Mouse (Mus musculus) MEL (cell line): ENCODE results near the gene Pacsin2. TPM values are rescaled to one million over a fixed set of nuclear protein-coding genes. Genes with fewer than 3 reads are reported as not detected.

Experiments used
- DNase-seq: peaks from one replicate; pipeline ENCODE4 v3.0.0; 2011; ENCODE audit warnings: low read depth, low spot score
- H3K27ac ChIP-seq: 2 replicates; pipeline ENCODE4 v1.5.1; 2012; ENCODE audit warnings: low read depth, mild to moderate bottlenecking, control low read depth, low read length, moderate library complexity; ENCODE audit not compliant: control insufficient read depth
- H3K27me3 ChIP-seq, 2 experiments: fragments of 150-350 bp in 1 of 2; sonication (generic) in 1 of 2; 2 replicates each; pipeline ENCODE4 v1.6.1; 2012; ENCODE audit warnings: low read length in 2 of 2, mild to moderate bottlenecking in 2 of 2, improper control_type of control experiment in 1 of 2, moderate library complexity in 1 of 2; ENCODE audit not compliant: insufficient read depth in 2 of 2, control insufficient read depth in 1 of 2
- H3K36me3 ChIP-seq, 2 experiments: 2 replicates each; pipeline ENCODE4 v1.6.1; 2012 to 2014; ENCODE audit warnings: low read length in 2 of 2, improper control_type of control experiment in 1 of 2, inconsistent platforms in 1 of 2, mild to moderate bottlenecking in 1 of 2; ENCODE audit not compliant: insufficient read depth in 2 of 2, control insufficient read depth in 1 of 2
- H3K4me1 ChIP-seq, 2 experiments: fragments of 150-350 bp in 1 of 2; sonication (generic) in 1 of 2; 2 replicates each; pipeline ENCODE4 v1.6.1; 2012; ENCODE audit warnings: low read length in 2 of 2, improper control_type of control experiment in 1 of 2, mild to moderate bottlenecking in 1 of 2; ENCODE audit not compliant: insufficient read depth in 2 of 2, control insufficient read depth in 1 of 2
- H3K4me3 ChIP-seq, 2 experiments: fragments of 150-350 bp in 1 of 2; sonication (generic) in 1 of 2; 2 replicates each; pipeline ENCODE4 v1.5.1; 2012; ENCODE audit warnings: low read depth in 2 of 2, low read length in 2 of 2, mild to moderate bottlenecking in 2 of 2, moderate library complexity in 2 of 2, control low read depth in 1 of 2, improper control_type of control experiment in 1 of 2; ENCODE audit not compliant: control insufficient read depth in 1 of 2, insufficient read depth in 1 of 2
- H3K79me2 ChIP-seq: 2 replicates; pipeline ENCODE4 v1.6.1; 2012; ENCODE audit warnings: mild to moderate bottlenecking, low read length, moderate library complexity; ENCODE audit not compliant: control insufficient read depth, poor library complexity, insufficient read depth
- H3K9ac ChIP-seq: 2 replicates; pipeline ENCODE4 v1.6.1; 2012; ENCODE audit warnings: low read depth, mild to moderate bottlenecking, control low read depth, low read length, moderate library complexity; ENCODE audit not compliant: control insufficient read depth, poor library complexity, severe bottlenecking
- H3K9me3 ChIP-seq: fragments of 150-350 bp; sonication (generic); replicated peaks from 2 replicates; pipeline ENCODE4 v1.6.1; 2012; ENCODE audit warnings: mild to moderate bottlenecking, low read length, improper control_type of control experiment, moderate library complexity; ENCODE audit not compliant: insufficient read depth
- CHD1 ChIP-seq: IDR thresholded peaks from 2 replicates; pipeline ENCODE4 v1.6.1; 2012; ENCODE audit warnings: low read depth, mild to moderate bottlenecking, inconsistent platforms, low read length, improper control_type of control experiment
- E2F4 ChIP-seq: IDR thresholded peaks from 2 replicates; pipeline ENCODE4 v1.6.1; 2011; ENCODE audit warnings: low read depth, low read length, improper control_type of control experiment, borderline replicate concordance
- ELF1 ChIP-seq: IDR thresholded peaks from 2 replicates; pipeline ENCODE4 v1.6.1; 2014; ENCODE audit warnings: low read depth, mild to moderate bottlenecking, inconsistent platforms, low read length, improper control_type of control experiment, moderate library complexity
- GABPA ChIP-seq: IDR thresholded peaks from 2 replicates; pipeline ENCODE4 v1.6.1; 2012; ENCODE audit warnings: low read depth, mild to moderate bottlenecking, inconsistent platforms, low read length, improper control_type of control experiment, moderate library complexity
- GATA1 ChIP-seq: IDR thresholded peaks from 2 replicates; pipeline ENCODE4 v1.6.1; 2011; ENCODE audit warnings: low read depth, low read length, improper control_type of control experiment
- JUND ChIP-seq: IDR thresholded peaks from 2 replicates; pipeline ENCODE4 v1.6.1; 2011; ENCODE audit warnings: low read depth, mild to moderate bottlenecking, improper control_type of control experiment, low read length
- KAT2A ChIP-seq: conservative IDR thresholded peaks from 2 replicates; pipeline ENCODE4 v1.6.1; 2012; ENCODE audit warnings: low read depth, low read length, improper control_type of control experiment, inconsistent platforms
- MAFK ChIP-seq: IDR thresholded peaks from 2 replicates; pipeline ENCODE4 v1.6.1; 2011; ENCODE audit warnings: low read depth, mild to moderate bottlenecking, low read length, improper control_type of control experiment, borderline replicate concordance
- MXI1 ChIP-seq: IDR thresholded peaks from 2 replicates; pipeline ENCODE4 v1.6.1; 2011; ENCODE audit warnings: mild to moderate bottlenecking, low read depth, low read length, improper control_type of control experiment
- MYC ChIP-seq: IDR thresholded peaks from 2 replicates; pipeline ENCODE4 v1.6.1; 2011; ENCODE audit warnings: low read depth, mild to moderate bottlenecking, low read length, improper control_type of control experiment, moderate library complexity
- NELFE ChIP-seq: IDR thresholded peaks from 2 replicates; pipeline ENCODE4 v1.6.1; 2011; ENCODE audit warnings: low read depth, low read length, improper control_type of control experiment
- POLR2AphosphoS5 ChIP-seq: IDR thresholded peaks from 2 replicates; pipeline ENCODE4 v1.6.1; 2012; ENCODE audit warnings: low read depth, borderline replicate concordance, mild to moderate bottlenecking, inconsistent platforms, low read length, moderate library complexity, mixed read lengths
- UBTF ChIP-seq: IDR thresholded peaks from 2 replicates; pipeline ENCODE4 v1.6.1; 2012; ENCODE audit warnings: low read depth, mild to moderate bottlenecking, inconsistent platforms, low read length, improper control_type of control experiment, moderate library complexity, borderline replicate concordance; ENCODE audit not compliant: insufficient read depth
- USF1 ChIP-seq: IDR thresholded peaks from 2 replicates; pipeline ENCODE4 v1.6.1; 2014; ENCODE audit warnings: low read depth, mild to moderate bottlenecking, inconsistent platforms, low read length, improper control_type of control experiment, moderate library complexity
- ZMIZ1 ChIP-seq: IDR thresholded peaks from 2 replicates; pipeline ENCODE4 v1.6.1; 2012; ENCODE audit warnings: low read depth, mild to moderate bottlenecking, inconsistent platforms, low read length, improper control_type of control experiment, moderate library complexity
- polyA plus RNA-seq, 2 experiments: library from polyadenylated mRNA; stranded (reverse) in 1 of 2; unstranded in 1 of 2; fragments of >175 nt in 1 of 2; fragments of >200 nt in 1 of 2; gene quantifications; 2 replicates each; pipeline versions ENCODE4 v1.2.1 to v1.2.4; 2012; ENCODE audit warnings: low replicate concordance in 2 of 2, low read depth in 1 of 2; ENCODE audit not compliant: insufficient read length in 2 of 2, insufficient read depth in 1 of 2, missing spikeins in 1 of 2
- total RNA-seq: library from RNA; depleted of rRNA; stranded (reverse); fragments of 300-350 nt; gene quantifications from 2 replicates; pipeline ENCODE4 v1.2.3, GENCODE M21; 2012

The Pacsin2 gene
- total and polyA plus RNA-seq, 3 experiments, result 58.7 to 425 (median 103) TPM

- Histone ChIP-seq H3K4me3 (no peak overlapping the region), H3K36me3 (peaks cover 2 to 20% of the 10 kb centered on the region in 2 experiments; a peak in 3 of 4 replicates), H3K27me3 (no peaks in the 10 kb centered on the region), H3K9me3 (no peaks in the 10 kb centered on the region), H3K27ac (no peak overlapping the region), H3K4me1 (peaks cover 21% of the 10 kb centered on the region in 2 experiments), H3K79me2 (peaks cover 36% of the 10 kb centered on the region), H3K9ac (no peak overlapping the region)
- no peak for DNase-seq
- no peak for TF ChIP-seq ELF1
These were observed 23.7 kb downstream of the Pacsin2 start for GRCm38 (mm10) chr15:83440726-83441125.

- no peaks in the 10 kb centered on the region for H3K27me3 ChIP-seq
- no peak overlapping the region for H3K27ac ChIP-seq
- no peaks in the 10 kb centered on the region for H3K9me3 ChIP-seq
- H3K9ac ChIP-seq, result no peak overlapping the region
- TF ChIP-seq MYC (no peak), ELF1 (no peak), GABPA (no peak), KAT2A (no peak), POLR2AphosphoS5 (no peak), USF1 (no peak), ZMIZ1 (no peak), NELFE (no peak), UBTF (no peak), GATA1 (no peak), MXI1 (no peak), JUND (no peak), CHD1 (no peak), MAFK (no peak), E2F4 (no peak)
- H3K4me3 ChIP-seq, result no peak overlapping the region
- peaks cover 2 to 47% of the 10 kb centered on the region in 2 experiments for H3K36me3 ChIP-seq
- DNase-seq, result no peak
- H3K4me1 ChIP-seq, result peaks cover 36 to 43% of the 10 kb centered on the region in 2 experiments
- H3K79me2 ChIP-seq, result peaks cover 42% of the 10 kb centered on the region
These were observed 27.9 kb downstream of the Pacsin2 start for GRCm38 (mm10) chr15:83436541-83436940.
